Mouse (Mus musculus): ENCODE results near the gene Hnf1a.

GRCm38 (mm10) chr5:114969064-114969463, 1.8 kb downstream of the Hnf1a start:
- TF ChIP-seq EP300 (optimal IDR thresholded peaks at IDR 0.05) (no peak), CTCF (IDR thresholded peaks at IDR 0.05; ENCODE audit: low read depth) (no peak)

Data from stomach, postnatal 0 days (tissue).